Mouse (Mus musculus): ENCODE results near the gene Vps72. TPM values are rescaled to one million over a fixed set of nuclear protein-coding genes. Genes with fewer than 3 reads are reported as not detected.

Gene Vps72
- polyA plus RNA-seq, 1 experiment, result 45.6 TPM

DNA sequence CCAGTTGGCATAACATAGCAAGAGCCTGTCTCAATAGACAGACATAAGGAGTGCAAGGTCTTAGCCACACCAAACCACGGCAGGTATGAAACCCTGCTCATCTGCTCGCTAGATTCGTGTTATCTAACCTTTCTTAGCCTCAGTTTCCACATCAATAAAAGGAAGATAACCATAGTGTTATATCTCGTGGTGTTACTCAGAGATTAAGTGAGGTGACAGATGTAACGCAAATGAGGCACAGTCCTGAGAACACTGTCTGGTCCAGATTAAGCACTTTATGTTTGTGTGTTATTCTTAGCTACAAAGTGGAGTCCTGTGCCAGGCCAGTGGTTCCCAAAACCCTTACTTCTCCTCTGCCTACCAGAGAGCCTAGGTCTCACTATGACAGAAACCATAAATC lies 54.0 kb downstream of the Vps72 start:
- 0 out of 2 replicates have a peak, but pooled peaks cover 5% of the 10 kb centered on the region for H3K4me1 ChIP-seq (ENCODE audit: control insufficient read depth, insufficient read depth, low read length)
- H3K36me3 ChIP-seq (ENCODE audit: control insufficient read depth, insufficient read depth, low read length), result no peaks in the 10 kb centered on the region
- H3K27me3 ChIP-seq (replicated peaks; ENCODE audit: control insufficient read depth, insufficient read depth, low read length), result no peaks in the 10 kb centered on the region
- no peak overlapping the region for H3K4me3 ChIP-seq (ENCODE audit: insufficient read depth, low read depth, low read length)
- no peak for DNase-seq
- 88% methylated on average over 5 of the region's 5 CpGs for WGBS
- TF ChIP-seq CTCF (conservative IDR thresholded peaks at IDR 0.05; ENCODE audit: insufficient read depth, insufficient read length, low read depth, low read length) (no peak), POLR2A (IDR thresholded peaks at IDR 0.05; ENCODE audit: low read depth, low read length) (no peak)
- no peak overlapping the region for H3K27ac ChIP-seq (ENCODE audit: insufficient read depth, low read depth, low read length)

DNA sequence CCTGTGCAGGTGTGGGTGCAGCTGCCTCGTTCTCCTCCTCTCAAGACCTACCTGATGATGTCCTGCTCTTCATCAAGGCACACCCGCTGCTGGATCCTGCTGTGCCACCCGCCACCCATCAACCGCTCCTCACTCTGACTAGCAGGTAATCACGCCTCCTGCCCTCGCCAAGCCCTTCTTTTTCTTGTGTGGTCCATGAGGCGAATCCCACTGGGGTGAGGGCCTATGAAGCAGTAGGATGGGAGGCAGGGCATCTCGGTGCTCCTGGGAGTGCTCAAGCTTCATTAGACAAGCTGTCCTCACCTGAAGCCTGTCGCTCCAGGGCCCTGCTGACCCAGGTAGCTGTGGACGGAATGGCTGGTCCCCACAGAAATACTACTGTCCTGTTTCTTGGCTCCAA lies 59.2 kb downstream of the Vps72 start:
- H3K36me3 ChIP-seq (ENCODE audit: control insufficient read depth, insufficient read depth, low read length), result no peaks in the 10 kb centered on the region
- WGBS, result 97% methylated on average over 10 of the region's 10 CpGs

DNA sequence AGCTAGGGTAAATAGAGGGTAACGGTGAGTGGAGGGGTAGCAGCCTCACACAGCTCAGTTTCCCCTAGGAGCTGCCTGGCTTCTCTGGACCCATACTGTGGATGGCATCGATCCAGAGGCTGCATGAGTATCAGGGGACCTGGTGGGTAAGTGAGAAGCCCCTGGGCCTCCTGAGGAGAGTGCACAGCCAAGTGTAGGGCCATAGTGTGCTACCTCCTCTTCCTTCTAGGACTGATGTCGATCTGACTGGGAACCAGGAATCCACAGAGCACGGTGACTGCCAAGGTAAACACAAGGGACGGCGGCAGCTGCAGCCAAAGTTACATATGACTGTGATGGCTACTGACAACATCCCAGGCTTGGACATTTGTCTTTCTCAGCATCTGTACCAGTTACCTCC lies 60.3 kb downstream of the Vps72 start:
- Histone ChIP-seq H3K27me3 (replicated peaks; ENCODE audit: control insufficient read depth, insufficient read depth, low read length) (no peaks in the 10 kb centered on the region; the same call in 1 of the 2 replicates), H3K4me3 (ENCODE audit: insufficient read depth, low read depth, low read length) (no peak overlapping the region), H3K4me1 (ENCODE audit: control insufficient read depth, insufficient read depth, low read length) (peaks cover 3% of the 10 kb centered on the region; the same call in 1 of the 2 replicates), H3K27ac (ENCODE audit: insufficient read depth, low read depth, low read length) (no peak overlapping the region), H3K36me3 (ENCODE audit: control insufficient read depth, insufficient read depth, low read length) (no peaks in the 10 kb centered on the region)
- TF ChIP-seq POLR2A (IDR thresholded peaks at IDR 0.05; ENCODE audit: low read depth, low read length), result no peak
- no peak for TF ChIP-seq CTCF (conservative IDR thresholded peaks at IDR 0.05; ENCODE audit: insufficient read depth, insufficient read length, low read depth, low read length)
- DNase-seq, result no peak
- WGBS, result 74% methylated on average over 6 of the region's 6 CpGs

More for the DNA sequence above, 59.2 kb downstream of the Vps72 start:
- no peak overlapping the region for H3K27ac ChIP-seq (ENCODE audit: insufficient read depth, low read depth, low read length)
- H3K4me3 ChIP-seq (ENCODE audit: insufficient read depth, low read depth, low read length), result no peak overlapping the region
- TF ChIP-seq POLR2A (IDR thresholded peaks at IDR 0.05; ENCODE audit: low read depth, low read length) (no peak), CTCF (conservative IDR thresholded peaks at IDR 0.05; ENCODE audit: insufficient read depth, insufficient read length, low read depth, low read length) (no peak)
- DNase-seq, result no peak
- H3K4me1 ChIP-seq (ENCODE audit: control insufficient read depth, insufficient read depth, low read length), result peaks cover 3% of the 10 kb centered on the region; the same call in 1 of the 2 replicates
- H3K27me3 ChIP-seq (replicated peaks; ENCODE audit: control insufficient read depth, insufficient read depth, low read length), result no peaks in the 10 kb centered on the region; the same call in 1 of the 2 replicates

Other genes with a start within 250 kb of the Vps72 start
- 235 and 307 TPM in 2 replicates for gene Psmb4, start 224.1 kb upstream of the Vps72 start, polyA plus RNA-seq (2012; rRNA removed)
- 785 and 803 TPM in 2 replicates for gene Selenbp1, start 178.0 kb upstream of the Vps72 start, polyA plus RNA-seq (2012; rRNA removed)
- gene Rfx5, start 156.9 kb upstream of the Vps72 start, polyA plus RNA-seq (2012; rRNA removed), result 10.3 and 12.8 TPM in 2 replicates
- 35.9 and 41.7 TPM in 2 replicates for gene Pi4kb, start 136.3 kb upstream of the Vps72 start, polyA plus RNA-seq (2012; rRNA removed)
- 16.3 and 18.5 TPM in 2 replicates for gene Zfp687, start 95.6 kb upstream of the Vps72 start, polyA plus RNA-seq (2012; rRNA removed)
- 136 TPM in 2 replicates for gene Psmd4, start 68.4 kb upstream of the Vps72 start, polyA plus RNA-seq (2012; rRNA removed)
- 13.5 and 15.3 TPM in 2 replicates for gene Pip5k1a, start 4.1 kb upstream of the Vps72 start, polyA plus RNA-seq (2012; rRNA removed)
- gene Tmod4, start 13.5 kb downstream of the Vps72 start, polyA plus RNA-seq (2012; rRNA removed), result 0.19 and 3.1 TPM in 2 replicates
- 46.7 and 50.8 TPM in 2 replicates for gene Scnm1, start 23.0 kb downstream of the Vps72 start, polyA plus RNA-seq (2012; rRNA removed)
- 10.2 and 11.3 TPM in 2 replicates for gene Lysmd1, start 23.1 kb downstream of the Vps72 start, polyA plus RNA-seq (2012; rRNA removed)
- 4.1 and 6.8 TPM in 2 replicates for gene Tnfaip8l2, start 31.3 kb downstream of the Vps72 start, polyA plus RNA-seq (2012; rRNA removed)
- 8.0 and 8.5 TPM in 2 replicates for gene Sema6c, start 49.4 kb downstream of the Vps72 start, polyA plus RNA-seq (2012; rRNA removed)
- 9.8 and 10.6 TPM in 2 replicates for gene Gabpb2, start 106.9 kb downstream of the Vps72 start, polyA plus RNA-seq (2012; rRNA removed)
- 77.5 and 83.7 TPM in 2 replicates for gene Cdc42se1, start 117.7 kb downstream of the Vps72 start, polyA plus RNA-seq (2012; rRNA removed)
- 30.6 and 31.4 TPM in 2 replicates for gene Mllt11, start 121.1 kb downstream of the Vps72 start, polyA plus RNA-seq (2012; rRNA removed)
- 5.9 TPM in 2 replicates for gene Gm128, start 130.6 kb downstream of the Vps72 start, polyA plus RNA-seq (2012; rRNA removed)
- 0.09 and 0.41 TPM in 2 replicates for gene Bnipl, start 140.2 kb downstream of the Vps72 start, polyA plus RNA-seq (2012; rRNA removed)
- gene Mindy1, start 170.3 kb downstream of the Vps72 start, polyA plus RNA-seq (2012; rRNA removed), result 120 and 155 TPM in 2 replicates
- 25.6 and 27.0 TPM in 2 replicates for gene Prune1, start 171.1 kb downstream of the Vps72 start, polyA plus RNA-seq (2012; rRNA removed)
- 5.6 and 6.3 TPM in 2 replicates for gene Anxa9, start 196.2 kb downstream of the Vps72 start, polyA plus RNA-seq (2012; rRNA removed)
- 143 and 173 TPM in 2 replicates for gene Cers2, start 203.8 kb downstream of the Vps72 start, polyA plus RNA-seq (2012; rRNA removed)
- 11.4 and 11.6 TPM in 2 replicates for gene Setdb1, start 246.2 kb downstream of the Vps72 start, polyA plus RNA-seq (2012; rRNA removed)

Measured in kidney, adult 2 months (tissue).